Mouse (Mus musculus): Measurements from ENCODE around the gene Rpl37.

DNA sequence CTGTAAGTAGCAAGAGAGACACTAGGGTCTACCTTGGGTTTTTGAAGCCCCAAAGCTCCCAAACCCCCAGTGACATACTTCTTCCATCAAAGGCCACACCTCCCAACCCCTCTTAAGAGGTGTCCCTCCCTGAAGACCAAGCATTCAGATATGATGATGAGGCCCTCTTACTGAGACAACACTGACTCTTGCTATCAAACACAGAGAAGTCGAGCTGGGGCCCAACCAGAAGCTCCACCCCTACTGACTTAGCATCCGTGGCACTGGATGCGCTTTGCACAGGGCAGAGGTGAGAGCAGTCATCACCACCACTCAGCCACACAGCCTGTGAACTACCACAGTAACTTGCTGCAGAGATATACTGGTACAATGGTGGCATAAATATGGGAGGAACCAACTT is 3.8 kb upstream of the Rpl37 start:
- TF ChIP-seq CTCF (IDR thresholded peaks at IDR 0.05; ENCODE audit: borderline replicate concordance, insufficient read depth, low read length) (no peak), POLR2A (IDR thresholded peaks at IDR 0.05; ENCODE audit: low read depth, low read length) (no peak)

All from embryonic fibroblast, embryonic 13.5 days (primary cell).